Comparison of ENCODE assay signal across 24 mouse cellular contexts in genomic region chr6:28193901-28194300, GRCm38 (mm10). TPM values are rescaled to one million over a fixed set of nuclear protein-coding genes. Genes with fewer than 3 reads are reported as not detected.
A peak's percentile ranks its signal among the peaks of the same experiment; 100 is the strongest.
DNase-seq lines count a peak whose midpoint lies in the region; ATAC-seq and TF ChIP-seq lines count a peak whose summit lies in the region.
"Had no signal": no experiment of that assay in that cellular context is flagged by ENCODE, and none has a peak within 500 bp of the region (broad histone marks: within the 10 kb centered on the region; RNA-seq: fewer than 3 reads in every experiment).

No protein-coding gene starts in this region.

- TF ChIP-seq POLR2A in embryonic fibroblast, embryonic 13.5 days (IDR thresholded peaks at IDR 0.05; ENCODE audit: low read depth, low read length): no peak

- no peak overlapping the region for H3K9ac ChIP-seq in kidney, postnatal 0 days (ENCODE audit: low read depth, low read length)
- H3K9ac ChIP-seq: embryonic facial prominence, embryonic 12.5 days; forebrain, embryonic 12.5 days had no signal

- TF ChIP-seq CTCF in kidney, postnatal 0 days (IDR thresholded peaks at IDR 0.05; ENCODE audit: low read depth): no peak
- no peak for TF ChIP-seq CTCF in embryonic fibroblast, embryonic 13.5 days (IDR thresholded peaks at IDR 0.05; ENCODE audit: borderline replicate concordance, insufficient read depth, low read length)

- H3K4me1 ChIP-seq in kidney, postnatal 0 days (replicated peaks; ENCODE audit: insufficient read depth, low read length): no peaks in the 10 kb centered on the region
- peaks cover 2% of the 10 kb centered on the region for H3K4me1 ChIP-seq in embryonic fibroblast, embryonic 13.5 days (ENCODE audit: control insufficient read depth, insufficient read depth, low read length)
- no peaks in the 10 kb centered on the region for H3K4me1 ChIP-seq in midbrain, embryonic 10.5 days
- H3K4me1 ChIP-seq: embryonic facial prominence, embryonic 10.5 days; embryonic facial prominence, embryonic 12.5 days; forebrain, embryonic 10.5 days; forebrain, embryonic 12.5 days had no signal

- no peak for ATAC-seq in kidney, postnatal 0 days (replicated peaks; ENCODE audit: low FRiP score, low read depth)
- ATAC-seq: activated CD4-positive, CD25-positive, alpha-beta regulatory T cell, adult 4 months; forebrain, embryonic 14.5 days; forebrain, embryonic 16.5 days had no signal

- no peaks in the 10 kb centered on the region for H3K9me3 ChIP-seq in kidney, postnatal 0 days (replicated peaks; ENCODE audit: low read length)
- no peaks in the 10 kb centered on the region for H3K9me3 ChIP-seq in midbrain, embryonic 10.5 days (replicated peaks)
- H3K9me3 ChIP-seq: embryonic facial prominence, embryonic 10.5 days; embryonic facial prominence, embryonic 12.5 days; forebrain, embryonic 10.5 days; forebrain, embryonic 12.5 days had no signal

- no peak overlapping the region for H3K4me3 ChIP-seq in kidney, postnatal 0 days (replicated peaks; ENCODE audit: low read depth, low read length)
- H3K4me3 ChIP-seq in embryonic fibroblast, embryonic 13.5 days (ENCODE audit: insufficient read depth, low read length): no peak overlapping the region
- H3K4me3 ChIP-seq in midbrain, embryonic 10.5 days: no peak overlapping the region
- H3K4me3 ChIP-seq: embryonic facial prominence, embryonic 10.5 days; embryonic facial prominence, embryonic 12.5 days; erythroblast, embryonic 14.5 days; forebrain, embryonic 10.5 days; forebrain, embryonic 12.5 days had no signal

- 43% methylated on average over 2 of the region's 2 CpGs for WGBS in kidney, postnatal 0 days
- WGBS in midbrain, embryonic 10.5 days: 70% methylated on average over 2 of the region's 2 CpGs

- no peaks in the 10 kb centered on the region for H3K27me3 ChIP-seq in kidney, postnatal 0 days (ENCODE audit: insufficient read depth, low read length)
- no peaks in the 10 kb centered on the region for H3K27me3 ChIP-seq in midbrain, embryonic 10.5 days (ENCODE audit: low read depth, poor library complexity, severe bottlenecking)
- H3K27me3 ChIP-seq: embryonic facial prominence, embryonic 12.5 days; forebrain, embryonic 12.5 days had no signal

- no peak overlapping the region for H3K4me2 ChIP-seq in kidney, postnatal 0 days (ENCODE audit: low read length)
- H3K4me2 ChIP-seq: embryonic facial prominence, embryonic 12.5 days; forebrain, embryonic 12.5 days had no signal

- H3K27ac ChIP-seq in kidney, postnatal 0 days: no peak overlapping the region
- H3K27ac ChIP-seq in embryonic fibroblast, embryonic 13.5 days (ENCODE audit: insufficient read depth, low read length): peak overlapping the region; percentile 97
- H3K27ac ChIP-seq in midbrain, embryonic 10.5 days (replicated peaks): no peak overlapping the region
- H3K27ac ChIP-seq: embryonic facial prominence, embryonic 10.5 days; embryonic facial prominence, embryonic 12.5 days; forebrain, embryonic 10.5 days; forebrain, embryonic 12.5 days had no signal

- DNase-seq in kidney, postnatal 0 days (ENCODE audit: low spot score): peak; percentile 53
- DNase-seq in kidney, postnatal 25 days: no peak
- peak; percentile 10 for DNase-seq in NIH3T3 (ENCODE audit: low read depth)
- DNase-seq in lung, postnatal 4 days: no peak
- no peak for DNase-seq in layer of hippocampus, postnatal 25 days (ENCODE audit: extremely low spot score in 1 of 2, low spot score in 1 of 2)
- DNase-seq in midbrain, embryonic 10.5 days (ENCODE audit: low spot score): no peak
- DNase-seq: adrenal gland, adult 8-10 months; adrenal gland, postnatal 14 days; adrenal gland, postnatal 36 days; cerebellum, adult 11-12 months; cerebellum, adult 2 months; cerebellum, adult 9-10 months; cerebellum, postnatal 10 days; cerebellum, postnatal 25 days had no signal

- H3K36me3 ChIP-seq in kidney, postnatal 0 days (ENCODE audit: insufficient read depth, low read length): no peaks in the 10 kb centered on the region
- no peaks in the 10 kb centered on the region for H3K36me3 ChIP-seq in midbrain, embryonic 10.5 days
- H3K36me3 ChIP-seq: embryonic facial prominence, embryonic 10.5 days; embryonic facial prominence, embryonic 12.5 days; forebrain, embryonic 10.5 days; forebrain, embryonic 12.5 days had no signal

RNA-seq across cellular contexts. Expression of gene Grm8, which starts 58.9 kb away (rescaled TPM):
- 0.15 and 0.21 TPM in 2 replicates for polyA plus RNA-seq in kidney, postnatal 0 days (2015; fragmentation: Nextera tagmentation; extraction: Ambion mirVana)
- 0.28 TPM in 1 of 2 replicates, not detected in the other for polyA plus RNA-seq in embryonic fibroblast, embryonic 13.5 days (2011; ENCODE audit: insufficient read length, low read depth, missing spikeins)
- total RNA-seq in layer of hippocampus, postnatal 25 days (2021): 1 to 10 TPM; 6.2 to 8.5 TPM
- polyA plus RNA-seq in midbrain, embryonic 10.5 days (2016; fragmentation: Nextera tagmentation; extraction: Ambion mirVana): 0.93 and 1.7 TPM in 2 replicates
- polyA plus RNA-seq: C2C12; erythroblast, embryonic 14.5 days had no signal

Comparison
In these comparisons a context has a peak if more than half of its experiments do, and no peak if none do; other contexts are left out.
1. DNase-seq: peak in kidney, postnatal 0 days (single experiment) and NIH3T3 (single experiment); none in kidney, postnatal 25 days (0 of 2), lung, postnatal 4 days (0 of 2), layer of hippocampus, postnatal 25 days (0 of 2) and midbrain, embryonic 10.5 days (single experiment).